Mouse (Mus musculus) monocyte, adult 59 days (primary cell): ENCODE measurements around the gene Fut7. TPM values are rescaled to one million over a fixed set of nuclear protein-coding genes. Genes with fewer than 3 reads are reported as not detected.

Experiments
- total RNA-seq, 2 experiments: library from RNA; stranded (reverse); gene quantifications; one replicate each; pipeline ENCODE4 v1.2.4; 2023

Fut7 gene
- 10 to 100 TPM; 15.6 to 17.3 TPM for total RNA-seq

GRCm38 (mm10) chr2:25422587-25423410 is at the start of gene Fut7:
Gene Fut7 (plus strand): TSS chr2:25423267.

DNA sequence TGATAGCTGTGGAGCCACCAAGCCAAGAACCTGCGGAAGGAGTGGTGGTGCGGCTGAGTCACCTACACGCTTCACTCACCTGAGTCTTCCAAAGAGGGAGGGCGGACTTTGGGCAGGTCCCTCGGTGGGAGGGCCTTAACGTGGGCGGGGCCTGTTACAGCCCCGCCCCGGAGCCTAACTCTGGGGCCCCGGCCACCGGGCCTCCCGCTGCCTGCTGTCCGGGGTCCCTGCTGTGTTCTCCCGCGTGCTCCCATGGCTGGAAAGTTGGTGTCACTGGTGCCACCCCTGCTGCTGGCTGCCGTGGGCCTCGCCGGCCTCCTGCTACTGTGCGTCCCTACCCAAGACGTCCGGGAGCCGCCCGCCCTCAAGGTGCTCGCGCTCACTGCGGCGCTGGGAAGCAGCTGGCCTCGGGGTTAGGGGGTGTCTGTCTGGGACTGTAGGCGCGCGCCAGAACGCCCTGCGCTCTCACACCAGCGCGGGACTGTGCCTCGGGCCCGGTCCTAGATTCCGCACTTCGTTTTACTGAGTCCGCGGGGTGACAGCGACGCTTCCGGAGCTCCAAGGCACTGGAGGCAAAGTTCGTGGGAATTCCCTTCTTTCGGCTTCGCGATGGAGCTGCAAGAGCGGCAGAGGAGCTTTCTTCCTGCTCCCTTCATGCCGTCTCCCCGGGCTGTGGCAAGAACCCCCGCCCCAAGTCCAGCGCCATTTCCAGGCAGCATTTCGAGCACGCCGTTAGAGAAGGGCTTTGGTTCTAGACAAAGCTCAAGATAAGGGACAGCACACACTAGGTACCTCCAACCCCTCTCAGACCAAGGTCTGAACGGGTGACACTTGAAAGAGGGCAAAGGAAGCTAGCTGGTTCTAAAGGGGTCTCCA is 27.1 kb upstream of the Fut7 start, which contains the start of gene Entpd2:
Gene Entpd2, plus strand, starts transcription at position 154 of the 876 bp plus-strand sequence.

GRCm38 (mm10) chr2:25399051-25399450 is 24.0 kb upstream of the Fut7 start, which contains the start of gene Npdc1:
Gene Npdc1 (plus strand): TSS chr2:25399351.

GRCm38 (mm10) chr2:25428442-25429236 is 5.6 kb downstream of the Fut7 start, which contains the start of gene Abca2:
Gene Abca2 (plus strand): TSS chr2:25428703.

DNA sequence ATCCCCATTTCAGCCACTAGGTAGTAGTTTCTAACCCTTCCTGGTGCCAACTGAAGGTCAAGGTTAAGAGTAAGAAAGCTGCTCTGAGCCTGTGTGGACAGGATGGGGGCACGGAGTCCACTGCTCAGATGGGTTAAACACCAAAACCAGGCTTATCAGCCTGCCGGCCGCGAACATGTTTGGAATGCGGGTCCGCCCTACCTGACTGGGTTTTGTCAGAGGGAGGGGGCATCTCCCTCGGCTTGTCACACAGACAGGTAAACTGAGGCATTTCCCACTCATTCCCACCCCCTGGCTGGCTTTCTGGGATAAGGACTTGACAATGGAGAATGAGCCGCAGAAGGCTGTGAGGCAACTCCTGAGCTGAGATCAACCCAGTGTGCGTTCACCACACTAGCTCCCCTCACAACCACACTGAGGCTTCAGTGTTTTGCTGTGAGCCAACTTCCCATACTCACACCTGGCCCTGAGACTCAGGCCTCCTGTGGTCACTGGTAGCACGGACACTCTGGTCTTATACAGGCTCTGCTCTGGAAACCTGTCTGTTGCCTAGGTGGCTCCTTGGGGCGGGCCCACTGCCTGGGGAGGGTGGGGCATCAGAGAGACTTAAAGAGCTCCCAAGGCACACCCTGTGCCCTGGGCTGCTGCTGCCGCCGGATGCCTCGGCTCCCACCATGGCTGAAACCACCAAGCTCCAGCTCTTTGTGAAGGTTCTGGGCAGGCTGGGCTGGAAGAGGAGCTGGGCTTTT is 33.3 kb downstream of the Fut7 start, which contains the start of gene Clic3:
Gene Clic3, plus strand, starts transcription at position 634 of the 749 bp plus-strand sequence.

DNA sequence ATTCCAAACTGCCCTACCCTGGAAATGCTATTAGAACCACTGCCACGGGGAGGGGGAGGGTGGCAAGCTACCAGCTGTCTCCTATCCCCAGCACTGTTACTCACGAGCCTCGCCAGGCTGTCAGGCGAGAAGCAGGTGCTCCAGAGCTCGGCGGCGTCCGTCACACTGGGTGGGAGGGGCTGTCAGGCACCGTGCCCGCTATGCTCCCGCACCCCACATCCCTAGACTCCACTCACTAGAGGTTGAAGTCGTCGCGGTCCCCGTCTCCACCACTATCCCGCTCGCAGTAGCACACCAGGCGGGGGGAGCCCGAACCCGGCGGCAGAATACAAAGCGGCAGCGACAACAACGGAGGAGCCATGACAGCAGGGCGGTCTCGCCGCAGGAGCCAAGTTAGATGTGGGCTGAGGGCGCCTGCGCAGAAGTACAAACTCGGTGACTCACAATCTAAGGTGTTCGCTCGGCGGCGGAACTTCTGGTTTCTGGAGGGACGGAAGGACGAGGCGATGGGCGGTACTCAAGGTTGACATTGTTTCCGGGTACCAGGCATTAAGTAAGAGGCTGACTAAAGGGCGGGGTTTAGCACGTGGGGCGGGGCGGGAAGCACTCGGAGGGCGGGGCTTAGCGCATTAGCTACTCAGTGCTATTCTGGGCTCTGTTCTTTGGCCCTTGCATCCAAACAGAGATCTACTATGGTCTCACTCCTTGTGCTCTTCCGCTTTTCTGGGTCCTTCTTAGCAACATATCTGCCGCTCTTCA is 37.7 kb downstream of the Fut7 start, which contains the start of gene Paxx:
Gene Paxx, minus strand, starts transcription at position 544 of the 759 bp plus-strand sequence.

GRCm38 (mm10) chr2:25469969-25470368 is 46.9 kb downstream of the Fut7 start, which contains the start of gene Ptgds:
Gene Ptgds (minus strand): TSS chr2:25470046.

Other genes starting within 250 kb of the Fut7 start
- gene Nrarp, start 242.5 kb upstream of the Fut7 start, total RNA-seq: 1 to 10 TPM; 5.6 to 5.8 TPM
- gene Tor4a, start 226.4 kb upstream of the Fut7 start, total RNA-seq: 10 to 100 TPM; 34.6 to 36.4 TPM
- gene Nelfb, start 211.8 kb upstream of the Fut7 start, total RNA-seq: 10 to 100 TPM; 48.9 to 59.0 TPM
- gene Stpg3, start 208.6 kb upstream of the Fut7 start, total RNA-seq: not detected
- not detected for gene Fam166a, start 204.5 kb upstream of the Fut7 start, total RNA-seq
- gene Tubb4b, start 198.6 kb upstream of the Fut7 start, total RNA-seq: 10 to 100 TPM; 47.5 to 50.6 TPM
- gene Slc34a3, start 188.9 kb upstream of the Fut7 start, total RNA-seq: not detected
- not detected for gene Rnf224, start 186.5 kb upstream of the Fut7 start, total RNA-seq
- under 1 TPM in 1 of 2 experiments, not detected in 1; 0.88 TPM for gene Rnf208, start 181.0 kb upstream of the Fut7 start, total RNA-seq
- not detected for gene Cysrt1, start 180.8 kb upstream of the Fut7 start, total RNA-seq
- 1 to 10 TPM; 2.3 to 2.6 TPM for gene AL732309.1, start 176.4 kb upstream of the Fut7 start, total RNA-seq
- gene Tmem203, start 167.8 kb upstream of the Fut7 start, total RNA-seq: 10 to 100 TPM; 14.0 to 21.2 TPM
- gene Tprn, start 160.6 kb upstream of the Fut7 start, total RNA-seq: 10 to 100 TPM; 21.1 to 24.9 TPM
- gene Ssna1, start 150.8 kb upstream of the Fut7 start, total RNA-seq: 10 to 100 TPM; 49.1 TPM
- gene Anapc2, start 150.8 kb upstream of the Fut7 start, total RNA-seq: 10 to 100 TPM; 83.4 to 88.1 TPM
- gene Tmem210, start 135.1 kb upstream of the Fut7 start, total RNA-seq: not detected
- not detected for gene Lrrc26, start 133.4 kb upstream of the Fut7 start, total RNA-seq
- gene Grin1, start 104.1 kb upstream of the Fut7 start, total RNA-seq: not detected
- 10 to 100 TPM; 33.9 to 41.6 TPM for gene Man1b1, start 90.9 kb upstream of the Fut7 start, total RNA-seq
- gene Dpp7, start 66.9 kb upstream of the Fut7 start, total RNA-seq: 10 to 100 TPM; 25.9 to 31.9 TPM
- gene Uap1l1, start 57.6 kb upstream of the Fut7 start, total RNA-seq: 10 to 100 TPM; 24.7 to 30.9 TPM
- not detected for gene Sapcd2, start 50.9 kb upstream of the Fut7 start, total RNA-seq
- gene Entpd2, start 27.4 kb upstream of the Fut7 start, total RNA-seq: not detected
- not detected for gene Npdc1, start 23.9 kb upstream of the Fut7 start, total RNA-seq
- gene Abca2, start 5.4 kb downstream of the Fut7 start, total RNA-seq: 10 to 100 TPM; 35.3 to 36.1 TPM
- gene Clic3, start 33.6 kb downstream of the Fut7 start, total RNA-seq: not detected
- gene Paxx, start 37.8 kb downstream of the Fut7 start, total RNA-seq: 10 to 100 TPM; 24.0 to 34.2 TPM
- not detected for gene Ptgds, start 46.8 kb downstream of the Fut7 start, total RNA-seq
- not detected for gene Lcn12, start 70.6 kb downstream of the Fut7 start, total RNA-seq
- gene Fbxw5, start 77.5 kb downstream of the Fut7 start, total RNA-seq: 10 to 100 TPM; 53.7 to 55.4 TPM
- gene C8g, start 78.5 kb downstream of the Fut7 start, total RNA-seq: 1 to 10 TPM in 1 of 2 experiments, not detected in 1; 1.0 TPM
- 10 to 100 TPM; 26.9 to 27.7 TPM for gene Traf2, start 123.7 kb downstream of the Fut7 start, total RNA-seq
- gene Edf1, start 134.6 kb downstream of the Fut7 start, total RNA-seq: 100 to 1,000 TPM; 117 to 141 TPM
- 1 to 10 TPM; 1.4 to 1.7 TPM for gene Mamdc4, start 151.6 kb downstream of the Fut7 start, total RNA-seq
- gene Phpt1, start 152.0 kb downstream of the Fut7 start, total RNA-seq: 1 to 10 TPM; 6.0 to 7.4 TPM
- gene Ajm1, start 158.5 kb downstream of the Fut7 start, total RNA-seq: 1 to 10 TPM; 2.2 to 3.5 TPM
- gene Rabl6, start 185.3 kb downstream of the Fut7 start, total RNA-seq: 10 to 100 TPM; 72.6 to 82.4 TPM
- gene Ccdc183, start 194.4 kb downstream of the Fut7 start, total RNA-seq: not detected
- 10 to 100 TPM; 21.2 to 22.8 TPM for gene Tmem141, start 198.7 kb downstream of the Fut7 start, total RNA-seq
- gene Fcna, start 204.8 kb downstream of the Fut7 start, total RNA-seq: 100 to 1,000 TPM; 205 to 232 TPM
- gene Lcn8, start 229.9 kb downstream of the Fut7 start, total RNA-seq: not detected
- gene Lcn5, start 234.7 kb downstream of the Fut7 start, total RNA-seq: not detected